Mouse (Mus musculus): ENCODE results near the gene C130074G19Rik. TPM values are rescaled to one million over a fixed set of nuclear protein-coding genes. Genes with fewer than 3 reads are reported as not detected.

The C130074G19Rik gene
- 12.2 and 22.0 TPM in 2 replicates for polyA plus RNA-seq (2012; rRNA removed)

DNA sequence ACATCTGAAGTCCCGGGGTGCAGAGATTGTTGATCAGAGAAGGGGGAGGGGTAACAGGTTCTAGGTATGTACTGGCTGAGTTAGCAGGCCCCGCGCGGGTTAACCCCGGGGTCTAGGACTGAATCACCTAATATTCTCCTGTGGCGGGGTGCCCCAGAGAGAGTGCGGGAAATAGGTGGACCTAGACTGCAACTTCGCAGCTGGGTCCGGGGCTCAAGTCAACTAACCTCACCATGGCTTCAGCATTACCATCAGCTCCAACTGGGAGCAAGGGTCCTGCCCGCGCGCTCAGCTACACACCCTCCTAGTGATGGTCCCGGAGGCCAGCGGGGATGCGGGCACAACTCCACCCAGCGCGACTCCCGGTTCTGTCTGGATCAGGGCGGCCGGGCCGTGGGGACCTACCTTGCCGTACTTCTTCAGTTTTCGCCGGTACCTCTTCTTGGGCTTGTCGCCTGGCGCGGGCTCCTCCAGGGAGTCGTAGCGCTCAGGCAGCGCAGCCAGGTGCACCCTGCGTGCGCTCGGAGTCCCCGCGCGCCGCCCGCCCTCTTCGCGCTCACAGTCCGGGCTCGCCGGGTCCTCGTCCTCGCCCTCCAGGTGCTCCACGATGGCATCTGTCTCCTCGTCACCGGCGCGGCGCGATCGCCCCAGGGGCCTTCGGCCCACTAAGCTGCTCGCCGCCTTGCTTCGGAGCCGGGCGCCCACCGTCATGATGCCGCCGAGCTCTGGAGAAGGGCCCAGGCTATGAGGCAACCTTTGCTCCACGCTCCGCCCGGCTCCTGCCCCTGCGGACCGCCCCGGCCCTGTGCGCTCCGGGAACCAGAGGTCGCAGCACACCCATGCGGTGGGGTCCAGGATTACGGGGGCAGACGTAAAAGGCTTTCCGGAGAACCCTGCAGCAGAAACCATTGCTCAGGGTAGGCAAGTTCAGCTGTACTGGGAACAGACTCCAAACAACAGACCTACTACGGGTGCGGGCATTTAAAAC, at the start of gene C130074G19Rik:
Gene C130074G19Rik, minus strand, starts transcription at position 938 of the 988 bp plus-strand sequence.
- peak; percentile 51 for DNase-seq (ENCODE audit: low spot score)

DNA sequence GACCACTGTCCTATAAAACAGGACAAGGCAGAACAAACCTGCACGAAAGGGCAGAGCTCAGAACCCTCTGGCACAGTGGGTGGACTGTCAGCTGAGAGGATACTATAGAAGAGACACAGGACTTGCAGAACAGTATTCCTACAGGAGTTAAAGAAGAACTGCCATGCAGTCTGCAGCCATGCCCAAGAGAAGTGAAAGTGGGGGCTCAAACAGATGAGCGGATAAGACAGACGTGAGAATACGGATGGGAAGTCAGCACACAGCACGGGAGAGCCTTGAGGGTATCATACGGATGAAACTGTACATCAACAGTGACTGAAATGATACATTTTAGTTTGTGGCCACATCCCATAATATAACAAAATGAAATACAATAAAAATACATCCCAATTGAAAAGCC, 48.1 kb upstream of the C130074G19Rik start:
- DNase-seq (ENCODE audit: low spot score): no peak

DNA sequence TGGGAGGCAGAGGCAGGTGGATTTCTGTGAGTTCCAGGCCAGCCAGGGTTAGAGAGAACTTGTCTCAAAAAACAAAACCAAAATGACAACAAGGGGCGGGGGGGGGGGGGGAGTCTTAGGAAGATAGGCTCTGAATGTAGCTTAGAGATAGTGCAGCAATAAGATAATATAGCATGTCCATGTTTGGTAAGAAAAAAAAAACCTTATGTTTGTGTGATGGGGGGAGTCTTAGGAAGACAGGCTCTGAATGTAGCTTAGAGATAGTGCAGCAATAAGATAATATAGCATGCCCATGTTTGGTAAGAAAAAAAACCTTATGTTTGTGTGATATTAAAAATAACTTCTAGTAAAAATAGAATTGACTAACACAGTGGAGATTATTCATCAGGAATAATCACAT, 45.4 kb upstream of the C130074G19Rik start:
- no peak for DNase-seq (ENCODE audit: low spot score)

DNA sequence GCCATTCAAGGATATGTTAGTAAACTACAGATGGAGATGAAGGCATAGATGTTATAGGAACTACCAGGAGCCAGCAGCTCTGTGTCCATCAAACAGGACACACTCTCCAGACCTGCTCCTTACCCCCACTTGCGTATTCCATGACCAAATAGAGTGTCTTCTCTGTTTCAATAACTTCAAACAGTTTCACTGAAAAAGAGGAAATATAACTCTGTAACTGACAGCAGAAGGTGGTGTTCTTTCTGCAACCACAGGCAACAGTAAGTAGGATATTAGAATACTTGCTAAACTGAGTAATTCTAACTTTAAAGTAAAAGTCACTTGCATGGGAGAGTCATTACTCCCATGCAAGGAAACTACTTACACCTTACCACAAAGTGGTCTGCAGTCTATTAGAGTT, 44.9 kb upstream of the C130074G19Rik start:
- DNase-seq (ENCODE audit: low spot score): no peak

DNA sequence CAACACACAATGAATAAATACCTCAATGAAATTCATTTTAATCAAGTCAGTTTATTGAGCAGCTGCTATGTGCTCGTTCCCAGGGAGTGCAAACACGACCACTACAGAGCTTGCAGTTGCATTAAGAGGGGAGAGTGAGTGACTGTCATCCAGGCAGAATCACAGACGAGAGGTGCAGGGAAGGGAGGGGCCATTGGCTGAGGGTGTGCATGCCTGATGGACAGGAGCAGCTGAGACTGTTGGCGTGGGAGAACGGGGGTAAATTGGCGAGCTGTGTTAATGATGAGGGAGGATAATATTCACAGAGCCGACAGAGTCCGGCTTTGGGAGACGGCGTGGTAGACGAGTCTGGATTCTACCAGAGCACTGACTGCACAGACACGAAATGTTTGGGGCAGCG, 39.8 kb upstream of the C130074G19Rik start:
- DNase-seq (ENCODE audit: low spot score): no peak

DNA sequence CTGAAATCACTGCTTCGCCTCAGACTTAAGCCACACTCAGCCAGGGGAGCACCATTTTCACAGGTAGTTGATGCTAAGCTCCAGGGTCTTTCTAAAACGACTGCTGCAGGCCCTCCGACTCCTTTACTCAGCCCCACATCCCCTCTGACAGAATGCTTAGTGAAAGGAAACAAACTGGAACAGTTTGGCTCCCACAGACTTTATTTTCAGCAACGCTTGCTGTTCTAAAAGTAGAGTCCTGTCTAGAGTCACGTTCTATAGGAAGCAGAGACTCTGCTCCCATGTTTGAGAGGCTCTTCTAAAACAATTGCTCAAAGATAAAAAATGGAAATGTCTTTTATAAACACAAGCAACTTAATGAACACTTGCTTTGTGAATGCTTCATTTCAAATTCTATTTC, 37.0 kb upstream of the C130074G19Rik start:
- no peak for DNase-seq (ENCODE audit: low spot score)

DNA sequence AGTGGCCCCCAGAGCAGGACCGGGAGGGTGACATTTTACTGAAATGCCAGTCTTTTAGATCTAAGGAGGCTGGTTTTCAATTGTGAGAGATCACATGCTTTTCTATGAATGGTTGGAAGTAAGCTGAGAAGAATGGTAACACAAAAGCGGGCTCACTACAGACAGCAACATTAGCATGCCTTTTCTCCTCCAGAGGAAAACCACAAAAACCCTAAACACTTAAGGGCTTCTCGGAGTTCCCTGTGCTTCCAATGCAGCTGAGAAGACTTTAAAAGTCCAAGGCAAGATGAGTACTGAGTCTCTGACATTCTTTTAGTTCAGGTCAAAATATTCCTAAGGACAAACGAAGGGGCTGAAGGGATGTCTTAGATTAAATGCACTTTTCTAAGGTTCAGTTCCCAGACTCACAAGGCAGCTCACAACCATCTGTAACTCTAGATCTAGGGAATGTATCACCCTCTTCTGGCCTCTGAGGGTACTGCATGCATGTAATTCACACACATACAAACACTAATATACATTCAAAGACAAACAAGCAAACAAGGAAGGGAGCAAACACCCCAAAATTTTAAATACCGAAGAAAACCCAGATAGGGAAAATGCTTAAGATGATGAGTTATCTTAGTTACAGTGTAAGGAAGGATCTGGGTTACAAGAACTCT, 35.3 kb upstream of the C130074G19Rik start:
- no peak for DNase-seq (ENCODE audit: low spot score)

DNA sequence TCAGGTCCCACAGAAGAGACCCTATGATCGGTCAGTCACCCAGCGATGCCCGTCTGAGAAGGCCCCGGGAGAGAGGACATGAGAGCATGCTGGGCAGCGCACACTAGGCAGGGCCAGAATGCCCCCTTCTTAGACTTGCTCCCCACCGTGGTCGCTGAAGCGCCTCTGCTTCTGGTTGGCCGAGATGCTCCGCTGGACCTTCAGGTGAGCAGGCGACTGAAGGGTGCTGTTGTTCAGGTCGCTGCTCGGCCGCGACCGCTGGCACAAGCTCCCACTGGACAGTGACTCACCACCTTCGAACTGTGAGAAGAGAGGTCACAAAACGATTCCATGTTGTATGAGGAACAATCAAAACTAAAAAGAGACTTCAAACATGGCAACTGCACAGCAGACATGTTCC, 29.3 kb upstream of the C130074G19Rik start:
- DNase-seq (ENCODE audit: low spot score): no peak

DNA sequence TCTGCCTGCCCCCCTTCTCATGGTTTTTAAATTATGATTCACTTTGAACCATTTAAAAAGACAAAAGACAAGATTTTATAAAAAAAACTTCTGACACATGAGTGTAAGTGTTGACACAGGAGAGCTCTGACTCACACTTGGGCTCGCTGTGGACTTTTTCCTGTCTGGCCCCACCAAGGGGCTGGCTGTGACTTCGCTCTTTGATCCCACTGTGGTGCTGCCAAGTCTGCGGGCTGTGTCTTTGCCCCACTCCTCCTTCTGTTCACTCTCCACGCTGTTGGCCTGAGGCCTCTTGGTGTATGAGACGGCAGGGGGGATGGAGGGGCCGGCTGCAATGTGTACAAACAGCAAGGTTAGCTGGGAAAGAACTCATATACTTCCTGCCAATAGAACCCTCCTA, 28.8 kb upstream of the C130074G19Rik start:
- no peak for DNase-seq (ENCODE audit: low spot score)

DNA sequence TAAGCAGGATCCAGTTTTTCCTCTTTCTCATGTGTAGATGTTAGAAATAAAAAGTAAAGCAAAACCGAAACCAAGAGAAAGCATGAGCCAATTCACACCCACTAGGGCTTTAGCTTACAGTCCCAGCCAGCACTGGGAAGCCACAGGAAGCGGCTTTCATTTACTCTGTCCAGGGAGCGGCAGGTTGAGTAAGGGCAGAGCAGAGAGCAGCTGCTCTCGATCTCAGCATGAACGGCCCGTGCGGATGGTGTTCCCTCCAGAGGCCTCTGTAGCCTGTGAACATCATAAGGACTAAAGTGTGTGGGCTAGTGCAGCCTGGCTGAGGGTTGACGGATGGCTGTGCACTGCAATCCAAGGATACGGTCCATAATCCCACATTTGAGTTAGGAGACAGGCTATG, 25.5 kb upstream of the C130074G19Rik start:
- DNase-seq (ENCODE audit: low spot score): no peak

DNA sequence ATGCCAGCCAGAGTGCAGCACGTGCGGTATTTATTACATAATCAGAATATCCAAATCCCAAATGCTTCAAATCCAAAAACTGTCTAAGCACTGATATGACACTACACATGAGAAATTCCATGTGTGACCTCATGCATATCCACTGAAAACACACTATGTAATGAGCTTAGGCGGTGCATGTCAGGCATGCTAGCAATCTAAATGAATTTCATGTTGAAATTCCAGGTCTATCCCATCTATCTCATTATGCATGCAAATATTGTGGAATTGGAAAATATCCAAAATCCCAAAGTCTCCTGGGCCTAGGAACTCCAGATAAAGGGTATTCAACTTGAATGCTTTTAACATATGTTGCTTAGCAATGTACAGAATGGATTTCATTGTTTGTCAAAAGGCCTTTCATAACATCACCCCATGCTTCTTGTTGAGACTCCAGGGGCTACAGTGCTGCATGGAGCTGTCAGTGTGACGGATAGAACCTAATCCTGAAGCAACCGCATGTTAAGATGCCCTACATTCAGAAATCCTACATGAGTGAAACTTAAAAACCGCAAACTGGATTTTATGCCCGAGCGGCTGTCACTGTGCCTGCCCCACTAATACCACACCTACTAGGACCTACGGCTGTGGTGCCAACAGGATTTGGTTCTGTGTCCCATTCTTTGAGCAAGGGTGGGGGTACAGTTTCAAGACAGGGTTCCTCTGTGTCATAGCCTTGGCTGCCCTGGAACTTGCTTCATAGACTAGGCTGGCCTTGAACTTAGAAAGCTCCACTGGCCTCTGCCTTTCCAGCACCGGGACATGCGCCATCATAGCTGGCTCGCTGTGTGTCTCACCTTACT, 23.1 kb upstream of the C130074G19Rik start:
- DNase-seq (ENCODE audit: low spot score): no peak

DNA sequence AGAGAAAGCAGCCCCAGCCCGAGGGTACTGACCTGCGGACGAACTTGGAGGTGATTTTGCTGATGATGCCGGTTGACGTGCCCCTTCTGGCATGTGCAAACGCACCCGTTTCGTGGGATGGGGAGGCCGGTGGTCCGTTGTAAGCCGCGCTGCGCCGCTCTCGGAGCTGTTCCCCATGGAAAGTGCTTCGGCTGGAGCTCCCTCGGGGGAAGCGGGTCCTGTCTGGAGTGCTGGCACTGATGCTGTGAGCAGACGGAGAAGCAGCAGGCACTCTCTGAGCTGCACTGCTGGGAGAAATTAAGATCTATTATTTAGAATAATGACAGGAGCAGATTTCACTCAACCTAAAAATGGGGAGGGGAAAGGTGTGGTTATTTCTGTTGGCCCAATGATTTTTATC, 22.4 kb upstream of the C130074G19Rik start:
- DNase-seq (ENCODE audit: low spot score): no peak

DNA sequence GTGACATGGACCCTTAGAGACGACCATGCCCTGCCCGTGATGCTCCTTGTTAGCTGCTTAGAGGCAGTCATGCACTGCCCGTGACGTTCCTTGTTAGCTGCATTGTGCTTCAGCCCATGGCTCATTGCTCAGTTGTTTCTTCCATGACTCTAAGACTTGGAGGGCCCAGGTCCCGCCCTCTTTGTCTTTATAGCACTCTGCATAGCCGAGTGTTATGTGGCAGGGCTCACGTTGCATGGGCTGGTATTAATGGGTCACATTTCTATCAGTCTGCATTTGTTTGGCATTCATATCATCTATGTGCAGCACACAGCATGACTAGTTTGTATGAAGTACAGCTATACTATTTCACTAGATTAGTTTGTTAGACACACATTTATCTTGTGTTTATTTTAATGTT, 20.7 kb upstream of the C130074G19Rik start:
- no peak for DNase-seq (ENCODE audit: low spot score)

DNA sequence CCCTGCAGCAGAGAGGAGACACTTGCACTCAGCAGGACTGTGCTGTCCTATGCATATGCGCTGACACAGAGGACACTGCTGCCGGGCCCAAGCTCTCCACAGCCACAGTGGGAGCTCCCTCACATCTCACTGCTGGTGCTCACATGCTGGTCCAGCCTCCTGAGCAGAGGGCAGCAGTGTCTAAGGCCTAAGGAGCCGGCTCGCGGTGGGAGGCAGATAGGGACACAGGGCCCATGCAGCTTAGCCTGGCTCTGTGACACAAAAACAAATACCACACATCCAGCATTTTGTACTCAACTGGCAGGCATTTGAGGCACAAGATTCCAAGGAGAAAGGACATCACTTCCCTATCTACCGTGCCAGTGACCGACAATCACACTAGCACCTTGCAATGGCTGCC, 19.9 kb upstream of the C130074G19Rik start:
- no peak for DNase-seq (ENCODE audit: low spot score)

DNA sequence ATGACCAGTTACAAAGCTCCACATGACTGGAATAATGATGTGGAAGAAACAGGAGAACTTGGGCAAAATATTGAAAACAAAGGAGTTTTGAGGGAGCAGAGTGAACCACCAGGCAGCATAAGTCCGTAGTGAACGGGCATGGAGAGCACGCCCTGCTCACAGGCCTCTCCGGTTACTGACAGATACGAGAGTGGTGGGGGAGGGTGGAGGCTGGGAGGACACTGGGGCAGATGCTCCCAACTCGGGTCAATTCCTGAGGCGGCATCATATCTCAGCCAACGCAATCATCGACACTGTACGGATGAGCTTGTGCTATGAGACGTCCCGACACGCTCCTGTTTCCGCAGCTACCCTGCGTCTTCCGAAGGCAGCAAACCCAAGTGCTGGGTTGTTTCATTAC, 14.3 kb upstream of the C130074G19Rik start:
- no peak for DNase-seq (ENCODE audit: low spot score)

DNA sequence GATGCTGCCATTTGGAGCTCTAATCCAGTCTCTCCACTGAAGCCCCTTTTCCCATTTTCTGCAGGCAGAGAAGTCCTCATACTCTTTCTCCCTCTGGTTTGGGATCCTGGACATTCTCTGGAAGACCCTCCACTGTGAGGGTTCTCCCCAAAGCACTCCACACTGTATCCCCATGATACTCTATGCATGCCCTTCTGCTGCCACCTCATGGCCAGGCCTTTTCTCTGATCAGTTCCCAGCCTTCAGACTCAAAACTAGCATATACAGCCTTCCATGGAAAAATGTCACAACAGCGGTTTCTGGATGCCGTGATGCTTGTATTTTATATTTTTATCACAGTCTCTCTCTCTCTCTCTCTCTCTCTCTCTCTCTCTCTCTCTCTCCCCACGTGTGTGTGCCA, 9.0 kb upstream of the C130074G19Rik start:
- no peak for DNase-seq (ENCODE audit: low spot score)

DNA sequence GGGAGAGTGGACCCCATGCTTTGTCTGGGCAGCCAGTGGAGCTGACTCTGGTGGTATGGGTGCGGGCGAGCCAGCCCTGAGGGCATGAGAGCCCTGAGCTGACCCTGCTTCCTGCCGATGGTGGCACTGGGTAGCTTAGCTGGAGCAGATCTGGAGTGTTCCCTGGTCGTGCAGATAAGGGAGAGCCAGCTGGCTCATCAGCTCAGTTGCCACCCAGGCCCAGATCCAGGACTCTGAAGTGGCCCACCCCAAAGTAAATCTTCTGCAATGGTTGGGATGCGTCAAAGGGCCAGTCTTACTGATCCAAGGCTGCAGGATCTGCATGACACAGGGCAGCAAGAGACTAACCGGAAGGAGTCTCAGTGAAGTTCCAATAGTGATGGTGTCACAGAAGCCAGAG, 6.4 kb upstream of the C130074G19Rik start:
- DNase-seq (ENCODE audit: low spot score): no peak

DNA sequence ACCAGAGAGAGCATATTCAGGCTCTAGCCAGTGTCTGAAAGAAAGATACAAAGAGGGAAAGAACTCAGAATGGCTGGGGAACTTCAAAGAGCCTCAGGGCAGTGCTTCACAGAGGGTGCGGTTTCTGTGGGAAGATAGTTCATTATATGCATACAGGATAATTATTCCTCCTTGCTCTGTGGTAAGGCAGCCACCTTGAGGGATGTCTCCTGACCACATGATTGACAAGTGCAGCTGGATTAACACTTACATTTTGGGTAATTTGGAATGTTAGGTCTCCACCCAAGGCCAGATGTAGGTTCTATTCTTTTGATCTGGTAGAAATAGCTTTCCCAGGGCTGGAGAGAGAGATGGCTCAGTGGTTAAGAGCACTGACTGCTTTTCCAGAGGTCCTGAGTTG, 3.1 kb upstream of the C130074G19Rik start:
- DNase-seq (ENCODE audit: low spot score): no peak

DNA sequence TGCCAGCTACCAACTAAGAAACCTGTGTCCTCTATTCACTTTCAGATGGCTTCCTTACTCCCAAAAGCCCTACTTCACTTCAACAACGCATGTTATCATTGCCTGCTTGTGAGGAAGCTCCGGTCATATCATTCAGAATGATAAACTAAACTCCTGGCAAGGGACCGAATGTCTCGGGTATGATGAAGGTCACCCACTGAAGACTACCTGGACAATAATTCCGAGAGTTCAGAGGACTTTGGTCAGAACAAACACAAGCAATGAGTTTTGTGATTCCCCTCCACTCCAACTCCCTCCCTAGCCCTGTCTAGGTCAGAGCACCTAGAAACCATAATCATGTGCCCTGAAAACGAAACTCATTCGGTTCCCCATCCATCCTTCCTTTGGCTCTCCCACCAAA, 1.2 kb downstream of the C130074G19Rik start:
- DNase-seq (ENCODE audit: low spot score): no peak

DNA sequence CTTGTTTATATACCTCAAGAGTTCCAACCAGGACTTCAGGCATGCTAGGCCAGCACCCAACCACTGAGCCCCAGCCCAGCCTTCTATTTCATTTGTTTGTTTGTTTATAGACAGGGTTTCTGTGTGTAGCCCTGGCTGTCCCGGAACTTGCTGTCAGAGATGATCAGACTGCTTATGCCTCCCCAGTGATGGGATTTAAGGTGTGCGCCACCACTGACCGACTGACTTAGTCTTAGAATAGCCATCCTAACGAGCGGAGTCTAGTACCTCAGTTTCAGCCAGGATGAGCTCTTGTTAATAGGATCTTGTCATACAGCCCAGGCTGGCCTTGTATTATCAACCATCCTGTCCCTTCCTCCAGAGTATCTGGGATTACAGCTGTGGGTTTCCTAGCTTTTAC, 1.8 kb downstream of the C130074G19Rik start:
- DNase-seq (ENCODE audit: low spot score): no peak

DNA sequence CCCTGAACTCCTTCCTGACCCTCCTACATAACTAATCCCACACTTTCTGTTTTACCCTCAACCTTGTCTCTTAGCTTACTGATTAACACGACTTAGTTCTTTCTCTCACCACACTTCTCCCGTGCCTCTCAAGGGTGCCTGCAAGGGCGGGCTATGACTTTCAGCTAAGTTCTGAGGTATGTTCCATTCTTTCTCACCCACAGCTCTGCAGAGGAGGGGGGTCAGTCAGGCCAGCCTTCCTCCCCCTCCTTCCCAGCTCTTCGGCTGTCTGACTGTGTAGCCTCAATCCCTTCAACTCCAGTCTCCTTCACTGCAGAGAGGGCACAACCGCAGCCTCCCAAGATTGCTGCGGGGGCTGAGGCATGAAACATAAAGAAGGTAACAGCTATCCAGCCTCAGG, 4.2 kb downstream of the C130074G19Rik start:
- DNase-seq (ENCODE audit: low spot score): no peak

DNA sequence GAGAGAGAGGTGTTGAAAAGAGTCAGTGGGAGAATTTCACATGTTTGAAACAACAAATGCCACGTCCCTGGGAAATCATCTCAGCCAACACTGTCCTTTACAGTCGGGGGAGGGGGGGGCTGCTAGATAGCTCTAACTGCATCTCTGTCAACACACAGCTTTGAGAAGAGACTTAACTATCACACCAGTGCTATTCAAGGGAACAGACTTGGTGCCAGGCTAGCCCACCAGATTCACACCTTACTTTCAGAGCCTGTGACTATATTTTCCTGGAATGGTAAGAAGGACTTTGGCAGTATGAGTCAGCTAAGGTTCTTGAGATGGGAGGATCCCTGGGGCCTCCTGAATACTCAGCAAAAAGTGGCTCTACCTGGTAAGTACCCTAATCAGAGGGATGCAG, 5.7 kb downstream of the C130074G19Rik start:
- DNase-seq (ENCODE audit: low spot score): no peak

All from urinary bladder, adult 2 months (tissue).